Mouse (Mus musculus) MEL (cell line): ENCODE measurements around the gene Dcaf12l1. TPM values are rescaled to one million over a fixed set of nuclear protein-coding genes. Genes with fewer than 3 reads are reported as not detected.
"Not testable (repeated sequence)": the region's sequence is repeated elsewhere in the genome, so short reads cannot be mapped to it uniquely, and the experiment has no call there.

ENCODE experiments used
- DNase-seq: peaks from one replicate; pipeline ENCODE4 v3.0.0; 2011; ENCODE audit warnings: low read depth, low spot score
- H3K27ac ChIP-seq: 2 replicates; pipeline ENCODE4 v1.5.1; 2012; ENCODE audit warnings: low read depth, mild to moderate bottlenecking, control low read depth, low read length, moderate library complexity; ENCODE audit not compliant: control insufficient read depth
- H3K27me3 ChIP-seq, 2 experiments: fragments of 150-350 bp in 1 of 2; sonication (generic) in 1 of 2; 2 replicates each; pipeline ENCODE4 v1.6.1; 2012; ENCODE audit warnings: low read length in 2 of 2, mild to moderate bottlenecking in 2 of 2, improper control_type of control experiment in 1 of 2, moderate library complexity in 1 of 2; ENCODE audit not compliant: insufficient read depth in 2 of 2, control insufficient read depth in 1 of 2
- H3K36me3 ChIP-seq, 2 experiments: 2 replicates each; pipeline ENCODE4 v1.6.1; 2012 to 2014; ENCODE audit warnings: low read length in 2 of 2, improper control_type of control experiment in 1 of 2, inconsistent platforms in 1 of 2, mild to moderate bottlenecking in 1 of 2; ENCODE audit not compliant: insufficient read depth in 2 of 2, control insufficient read depth in 1 of 2
- H3K4me1 ChIP-seq, 2 experiments: fragments of 150-350 bp in 1 of 2; sonication (generic) in 1 of 2; 2 replicates each; pipeline ENCODE4 v1.6.1; 2012; ENCODE audit warnings: low read length in 2 of 2, improper control_type of control experiment in 1 of 2, mild to moderate bottlenecking in 1 of 2; ENCODE audit not compliant: insufficient read depth in 2 of 2, control insufficient read depth in 1 of 2
- H3K4me3 ChIP-seq, 2 experiments: fragments of 150-350 bp in 1 of 2; sonication (generic) in 1 of 2; 2 replicates each; pipeline ENCODE4 v1.5.1; 2012; ENCODE audit warnings: low read depth in 2 of 2, low read length in 2 of 2, mild to moderate bottlenecking in 2 of 2, moderate library complexity in 2 of 2, control low read depth in 1 of 2, improper control_type of control experiment in 1 of 2; ENCODE audit not compliant: control insufficient read depth in 1 of 2, insufficient read depth in 1 of 2
- H3K79me2 ChIP-seq: 2 replicates; pipeline ENCODE4 v1.6.1; 2012; ENCODE audit warnings: mild to moderate bottlenecking, low read length, moderate library complexity; ENCODE audit not compliant: control insufficient read depth, poor library complexity, insufficient read depth
- H3K9ac ChIP-seq: 2 replicates; pipeline ENCODE4 v1.6.1; 2012; ENCODE audit warnings: low read depth, mild to moderate bottlenecking, control low read depth, low read length, moderate library complexity; ENCODE audit not compliant: control insufficient read depth, poor library complexity, severe bottlenecking
- H3K9me3 ChIP-seq: fragments of 150-350 bp; sonication (generic); replicated peaks from 2 replicates; pipeline ENCODE4 v1.6.1; 2012; ENCODE audit warnings: mild to moderate bottlenecking, low read length, improper control_type of control experiment, moderate library complexity; ENCODE audit not compliant: insufficient read depth
- BHLHE40 ChIP-seq: IDR thresholded peaks from 2 replicates; pipeline ENCODE4 v1.6.1; 2012; ENCODE audit warnings: low read depth, mild to moderate bottlenecking, inconsistent platforms, low read length, improper control_type of control experiment, borderline replicate concordance
- E2F4 ChIP-seq: IDR thresholded peaks from 2 replicates; pipeline ENCODE4 v1.6.1; 2011; ENCODE audit warnings: low read depth, low read length, improper control_type of control experiment, borderline replicate concordance
- ELF1 ChIP-seq: IDR thresholded peaks from 2 replicates; pipeline ENCODE4 v1.6.1; 2014; ENCODE audit warnings: low read depth, mild to moderate bottlenecking, inconsistent platforms, low read length, improper control_type of control experiment, moderate library complexity
- ETS1 ChIP-seq: IDR thresholded peaks from 2 replicates; pipeline ENCODE4 v1.6.1; 2012; ENCODE audit warnings: low read depth, mild to moderate bottlenecking, inconsistent platforms, low read length, improper control_type of control experiment, moderate library complexity
- HCFC1 ChIP-seq: IDR thresholded peaks from 2 replicates; pipeline ENCODE4 v1.6.1; 2012; ENCODE audit warnings: low read depth, mild to moderate bottlenecking, inconsistent platforms, low read length, improper control_type of control experiment, moderate library complexity
- MEF2A ChIP-seq: IDR thresholded peaks from 2 replicates; pipeline ENCODE4 v1.6.1; 2014; ENCODE audit warnings: low read depth, mild to moderate bottlenecking, inconsistent platforms, low read length, improper control_type of control experiment; ENCODE audit not compliant: poor library complexity, insufficient replicate concordance, severe bottlenecking; ENCODE audit errors: extremely low read depth
- MYB ChIP-seq: IDR thresholded peaks from 2 replicates; pipeline ENCODE4 v1.6.1; 2011; ENCODE audit warnings: mild to moderate bottlenecking, low read depth, low read length, improper control_type of control experiment
- NELFE ChIP-seq: IDR thresholded peaks from 2 replicates; pipeline ENCODE4 v1.6.1; 2011; ENCODE audit warnings: low read depth, low read length, improper control_type of control experiment
- POLR2AphosphoS2 ChIP-seq: IDR thresholded peaks from 2 replicates; pipeline ENCODE4 v1.6.1; 2011; ENCODE audit warnings: low read length, improper control_type of control experiment
- POLR2AphosphoS5 ChIP-seq: IDR thresholded peaks from 2 replicates; pipeline ENCODE4 v1.6.1; 2012; ENCODE audit warnings: low read depth, borderline replicate concordance, mild to moderate bottlenecking, inconsistent platforms, low read length, moderate library complexity, mixed read lengths
- UBTF ChIP-seq: IDR thresholded peaks from 2 replicates; pipeline ENCODE4 v1.6.1; 2012; ENCODE audit warnings: low read depth, mild to moderate bottlenecking, inconsistent platforms, low read length, improper control_type of control experiment, moderate library complexity, borderline replicate concordance; ENCODE audit not compliant: insufficient read depth
- USF1 ChIP-seq: IDR thresholded peaks from 2 replicates; pipeline ENCODE4 v1.6.1; 2014; ENCODE audit warnings: low read depth, mild to moderate bottlenecking, inconsistent platforms, low read length, improper control_type of control experiment, moderate library complexity
- USF2 ChIP-seq, 2 experiments: IDR thresholded peaks; 2 replicates each; pipeline ENCODE4 v1.6.1; 2011 to 2012; ENCODE audit warnings: improper control_type of control experiment in 2 of 2, low read length in 2 of 2, borderline replicate concordance in 1 of 2, inconsistent platforms in 1 of 2, low read depth in 1 of 2, mild to moderate bottlenecking in 1 of 2; ENCODE audit not compliant: insufficient read depth in 1 of 2
- polyA plus RNA-seq, 2 experiments: library from polyadenylated mRNA; stranded (reverse) in 1 of 2; unstranded in 1 of 2; fragments of >175 nt in 1 of 2; fragments of >200 nt in 1 of 2; gene quantifications; 2 replicates each; pipeline versions ENCODE4 v1.2.1 to v1.2.4; 2012; ENCODE audit warnings: low replicate concordance in 2 of 2, low read depth in 1 of 2; ENCODE audit not compliant: insufficient read length in 2 of 2, insufficient read depth in 1 of 2, missing spikeins in 1 of 2
- total RNA-seq: library from RNA; depleted of rRNA; stranded (reverse); fragments of 300-350 nt; gene quantifications from 2 replicates; pipeline ENCODE4 v1.2.3, GENCODE M21; 2012; rRNA removed

Dcaf12l1 gene
- total RNA-seq (not detected in 2 replicates), polyA plus RNA-seq (not detected)

DNA sequence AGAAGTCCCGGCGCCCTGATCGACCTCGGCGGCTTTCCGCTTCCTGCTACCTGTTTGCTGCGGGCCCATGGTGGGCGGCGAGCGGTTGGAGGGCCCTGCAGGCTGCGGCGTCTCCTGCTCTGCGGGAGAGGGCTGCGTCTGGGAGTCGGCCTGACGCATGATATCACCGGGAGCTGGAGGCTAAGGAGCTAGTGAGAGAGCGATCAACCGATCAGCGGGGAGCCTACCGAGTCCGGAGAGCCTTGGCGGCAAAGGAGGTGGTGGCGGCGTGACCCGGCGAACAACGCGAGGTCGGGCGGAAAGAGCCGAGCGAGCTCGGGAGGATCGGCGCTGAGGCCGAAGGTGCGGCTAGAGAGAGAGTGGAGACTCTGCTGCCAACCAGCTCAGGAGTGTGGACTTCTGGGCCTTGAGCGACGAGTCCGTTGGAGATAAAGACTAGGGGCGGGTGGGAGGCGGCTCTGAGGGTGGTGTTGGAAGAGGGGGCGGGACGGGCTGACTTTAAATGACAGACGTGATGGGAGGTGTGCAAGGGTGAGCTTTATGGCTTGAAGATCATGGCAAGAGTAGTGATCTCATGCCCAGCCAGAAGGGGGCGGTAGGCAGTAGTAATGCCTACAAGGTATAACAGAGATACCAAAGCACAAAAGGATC is at the start of gene Dcaf12l1:
Gene Dcaf12l1 (minus strand): TSS at position 437 of the 651 bp plus-strand sequence.
- H3K4me1 ChIP-seq: no peaks in the 10 kb centered on the region
- no peak within 1 kb of the TSS for H3K9ac ChIP-seq
- DNase-seq: no peak
- H3K27ac ChIP-seq: no peak within 1 kb of the TSS
- no peaks in the 10 kb centered on the region for H3K27me3 ChIP-seq
- H3K79me2 ChIP-seq: no peaks in the 10 kb centered on the region
- no peaks in the 10 kb centered on the region for H3K36me3 ChIP-seq
- no peak within 1 kb of the TSS for H3K4me3 ChIP-seq
- no peaks in the 10 kb centered on the region for H3K9me3 ChIP-seq
- no peak for TF ChIP-seq POLR2AphosphoS2
- TF ChIP-seq UBTF: no peak
- no peak for TF ChIP-seq MEF2A
- TF ChIP-seq HCFC1: no peak
- TF ChIP-seq NELFE: no peak
- TF ChIP-seq BHLHE40: no peak
- TF ChIP-seq MYB: no peak
- TF ChIP-seq ETS1: no peak
- TF ChIP-seq E2F4: no peak
- TF ChIP-seq USF1: no peak
- no peak for TF ChIP-seq POLR2AphosphoS5
- no peak for TF ChIP-seq ELF1
- no peak for TF ChIP-seq USF2 (IDR thresholded peaks at IDR 0.05; ENCODE audit: borderline replicate concordance in 1 of 2, insufficient read depth in 1 of 2, low read depth in 1 of 2, low read length in 2 of 2)

DNA sequence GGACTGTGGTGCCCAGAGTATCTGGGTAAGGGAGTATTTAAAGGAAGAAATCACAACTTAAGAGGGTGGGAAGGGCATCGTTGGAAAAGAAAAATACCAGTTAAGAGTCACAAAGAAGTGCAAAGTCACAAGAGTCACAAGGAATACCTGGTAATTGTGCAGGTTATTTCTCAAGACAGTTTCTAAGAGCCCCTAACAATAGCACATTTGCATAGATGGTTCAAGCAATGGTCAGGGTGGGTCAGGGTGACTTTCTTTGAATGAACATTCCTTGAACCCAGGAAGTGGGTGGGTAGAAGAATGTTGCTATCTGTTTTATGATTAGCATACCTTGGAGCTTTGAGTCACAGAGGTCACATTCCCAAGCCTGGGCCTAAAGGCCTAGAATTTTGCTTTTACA is 19.4 kb upstream of the Dcaf12l1 start:
- not testable (repeated sequence) for H3K9me3 ChIP-seq, DNase-seq, H3K36me3 ChIP-seq, H3K4me3 ChIP-seq, H3K27ac ChIP-seq, H3K4me1 ChIP-seq, H3K79me2 ChIP-seq, H3K27me3 ChIP-seq, H3K9ac ChIP-seq
